Mouse (Mus musculus): ENCODE measurements around the gene Olfr54. TPM values are rescaled to one million over a fixed set of nuclear protein-coding genes. Genes with fewer than 3 reads are reported as not detected.

Olfr54 gene
- total RNA-seq, 2 experiments from 2014 or later, result not detected

DNA sequence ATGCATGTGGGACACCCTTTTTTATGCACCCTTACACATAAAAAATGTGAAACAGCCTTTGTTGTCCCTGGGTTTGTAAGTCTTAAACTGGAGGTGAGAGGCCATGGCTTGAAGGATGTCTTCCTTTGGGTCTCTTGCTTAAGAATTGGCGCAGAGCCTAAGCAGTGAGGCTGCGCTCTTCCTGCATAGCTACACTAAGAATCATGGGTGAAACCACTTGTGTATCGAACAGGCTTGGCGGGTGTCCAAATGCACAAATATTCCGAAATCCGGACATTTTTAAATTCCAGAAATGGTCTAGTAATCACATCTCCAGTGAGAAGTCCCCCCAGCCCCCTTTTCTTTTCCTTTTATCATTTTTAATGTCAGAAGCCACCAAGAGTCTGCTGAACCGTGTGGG, 49.2 kb downstream of the Olfr54 start:
- no peak for DNase-seq (ENCODE audit: low spot score in 2 of 2)
- intact Hi-C loops (cut with DNase I), result no loop called here

DNA sequence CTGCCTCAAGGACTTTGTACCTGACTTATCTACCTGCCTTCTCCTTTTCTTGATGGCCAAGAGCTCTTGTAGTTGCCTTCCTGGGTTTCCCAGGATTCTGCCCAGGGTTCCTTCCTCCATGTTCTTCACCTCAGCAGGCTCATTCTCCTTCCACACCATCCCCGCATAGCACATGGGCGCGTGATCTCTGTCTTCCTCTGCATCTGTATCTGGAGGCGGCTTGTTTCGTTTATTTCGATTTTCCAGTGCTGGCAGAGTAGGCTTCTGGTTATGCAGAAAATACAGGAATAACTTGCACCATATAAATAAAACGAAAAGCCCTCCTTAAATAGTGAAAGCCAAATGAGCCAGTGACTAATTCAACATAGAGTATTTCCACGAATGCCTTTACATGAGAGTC, 49.8 kb downstream of the Olfr54 start:
- DNase-seq (ENCODE audit: low spot score in 2 of 2), result peak; percentile 19 to 28

More for the DNA sequence above, 49.8 kb downstream of the Olfr54 start:
- intact Hi-C loops (cut with DNase I), result no loop called here

Other genes starting within 250 kb of the Olfr54 start
- gene Zfp354c, start 186.5 kb upstream of the Olfr54 start, total RNA-seq (2021), result 10 to 100 TPM; 50.3 to 55.3 TPM
- 1 to 10 TPM; 3.2 to 3.5 TPM for gene Zfp879, start 172.7 kb upstream of the Olfr54 start, total RNA-seq (2021)
- gene Grm6, start 163.6 kb upstream of the Olfr54 start, total RNA-seq (2021), result not detected
- gene Zfp454, start 126.6 kb upstream of the Olfr54 start, total RNA-seq (2021), result 1 to 10 TPM; 5.9 to 6.7 TPM
- gene Zfp2, start 98.1 kb upstream of the Olfr54 start, total RNA-seq (2021), result 10 to 100 TPM; 20.2 to 20.7 TPM
- 1 to 10 TPM; 3.8 to 4.0 TPM for gene Zfp354b, start 82.6 kb upstream of the Olfr54 start, total RNA-seq (2021)
- not detected for gene 4933414I15Rik, start 70.5 kb upstream of the Olfr54 start, total RNA-seq (2021)
- not detected for gene Prop1, start 60.5 kb upstream of the Olfr54 start, total RNA-seq (2021)
- gene Olfr1378, start 47.7 kb upstream of the Olfr54 start, total RNA-seq (2021), result not detected
- not detected for gene Olfr1377, start 32.3 kb upstream of the Olfr54 start, total RNA-seq (2021)
- not detected for gene Olfr51, start 10.6 kb upstream of the Olfr54 start, total RNA-seq (2021)
- not detected for gene Olfr1375, start 33.9 kb downstream of the Olfr54 start, total RNA-seq (2021)
- gene Zfp354a, start 45.0 kb downstream of the Olfr54 start, total RNA-seq (2021), result 10 to 100 TPM in 1 of 2 experiments, 1 to 10 TPM in 1; 7.9 to 10.6 TPM
- gene Gm12569, start 206.2 kb downstream of the Olfr54 start, total RNA-seq (2021), result not detected
- 100 to 1,000 TPM in 1 of 2 experiments, 10 to 100 TPM in 1; 99.1 to 102 TPM for gene Clk4, start 247.5 kb downstream of the Olfr54 start, total RNA-seq (2021)
- gene BC049762, start 248.8 kb downstream of the Olfr54 start, total RNA-seq (2021), result not detected

All from left cerebral cortex, postnatal 14 days (tissue).